Mouse (Mus musculus): ENCODE results near the gene Fut8.

DNA sequence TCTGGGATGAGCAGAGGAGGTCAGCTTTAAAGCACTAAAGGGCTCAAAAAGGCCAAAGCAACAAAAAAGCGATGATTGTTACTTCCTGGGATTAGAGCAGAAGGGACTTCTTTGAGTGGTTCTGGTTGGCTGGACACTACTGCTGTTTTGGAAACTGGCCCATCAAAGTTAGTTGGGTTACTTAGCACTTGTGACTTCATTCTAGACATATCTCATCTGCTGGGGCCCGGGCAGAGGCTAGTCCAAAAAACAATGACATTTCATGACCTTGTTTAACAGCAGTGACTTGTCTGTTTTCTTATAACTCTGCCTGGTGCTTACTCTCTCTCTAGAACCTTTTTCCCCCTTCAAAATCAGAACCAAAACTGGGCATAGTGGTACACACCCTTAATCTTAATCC lies 59.9 kb downstream of the Fut8 start:
- TF ChIP-seq GATA1 (IDR thresholded peaks at IDR 0.05; ENCODE audit: borderline replicate concordance, low read length) (no peak), FLI1 (IDR thresholded peaks at IDR 0.05; ENCODE audit: low read length) (no peak)
